ENCODE assay signal across 8 mouse cellular contexts in the genomic region with DNA sequence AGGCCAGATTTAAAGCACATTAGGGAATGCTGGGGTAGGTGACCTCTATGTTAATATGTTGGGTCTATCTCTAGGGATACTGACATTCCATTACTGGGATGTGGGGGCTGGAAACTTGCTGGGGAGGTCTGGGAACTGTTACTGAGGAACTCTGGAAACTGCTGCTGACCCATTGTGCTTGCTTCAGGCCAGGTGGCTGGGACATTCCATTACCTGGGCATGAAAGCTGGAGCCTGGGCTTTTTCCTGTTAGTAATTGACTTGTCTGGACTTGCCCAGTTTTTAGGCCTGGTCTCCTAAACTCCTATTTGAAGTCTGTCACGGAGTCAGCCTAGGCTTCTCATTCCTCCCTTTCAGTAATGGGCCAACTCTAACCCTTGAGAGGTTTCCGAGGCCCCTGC.
"Had no signal": no experiment of that assay in that cellular context is flagged by ENCODE, and none has a peak within 500 bp of the region (broad histone marks: within the 10 kb centered on the region; RNA-seq: fewer than 3 reads in every experiment).

No protein-coding gene starts in this region.

- DNase-seq: kidney, postnatal 36 days; liver, postnatal 0 days; lung, postnatal 14 days; thymus, postnatal 4 days had no signal

- ATAC-seq: liver, embryonic 12.5 days had no signal

- H3K9me3 ChIP-seq: liver, embryonic 12.5 days; lung, embryonic 15.5 days; megakaryocyte, embryonic 14.5 days had no signal

- H3K27ac ChIP-seq: lung, embryonic 15.5 days; stomach, postnatal 0 days had no signal
